20 mouse cellular contexts compared by ENCODE assay signal in the genomic region with DNA sequence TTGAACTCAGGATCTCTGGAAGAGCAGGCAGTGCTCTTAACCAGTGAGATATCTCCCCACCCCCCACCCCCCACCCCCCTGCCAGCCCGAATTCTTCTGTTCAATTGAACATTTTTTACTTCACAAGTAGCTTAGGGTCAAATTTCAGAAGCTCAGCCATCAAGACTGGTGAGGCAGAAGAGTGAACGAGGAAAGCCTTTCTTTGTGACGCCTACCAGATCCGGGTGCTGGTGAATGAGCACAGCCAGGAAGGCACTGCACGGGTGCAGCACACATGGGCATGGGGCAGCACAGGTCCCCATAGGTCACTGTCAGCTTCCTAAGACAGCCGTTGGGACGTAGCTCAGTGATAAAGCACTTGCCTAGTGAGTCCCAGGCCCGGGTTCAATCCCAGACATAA. TPM values are rescaled to one million over a fixed set of nuclear protein-coding genes. Genes with fewer than 3 reads are reported as not detected.
DNase-seq lines count a peak whose midpoint lies in the region; ATAC-seq and TF ChIP-seq lines count a peak whose summit lies in the region.
"Had no signal": no experiment of that assay in that cellular context is flagged by ENCODE, and none has a peak within 500 bp of the region (broad histone marks: within the 10 kb centered on the region; RNA-seq: fewer than 3 reads in every experiment).

No protein-coding gene starts in this region.

- no peak overlapping the region for H3K4me3 ChIP-seq in hindbrain, embryonic 10.5 days
- no peak overlapping the region for H3K4me3 ChIP-seq in hindbrain, embryonic 12.5 days
- H3K4me3 ChIP-seq in midbrain, embryonic 12.5 days: no peak overlapping the region
- no peak overlapping the region for H3K4me3 ChIP-seq in midbrain, embryonic 15.5 days
- no peak overlapping the region for H3K4me3 ChIP-seq in kidney, adult 2 months (ENCODE audit: insufficient read depth, low read depth, low read length)
- H3K4me3 ChIP-seq: forebrain, embryonic 15.5 days; heart, adult 2 months; heart, embryonic 12.5 days; hindbrain, embryonic 13.5 days; intestine, embryonic 15.5 days had no signal

- H3K27me3 ChIP-seq in hindbrain, embryonic 10.5 days (ENCODE audit: insufficient read depth, poor library complexity, severe bottlenecking): no peaks in the 10 kb centered on the region
- no peaks in the 10 kb centered on the region for H3K27me3 ChIP-seq in hindbrain, embryonic 12.5 days
- no peaks in the 10 kb centered on the region for H3K27me3 ChIP-seq in midbrain, embryonic 12.5 days
- no peaks in the 10 kb centered on the region for H3K27me3 ChIP-seq in midbrain, embryonic 15.5 days (replicated peaks)
- no peaks in the 10 kb centered on the region for H3K27me3 ChIP-seq in kidney, adult 2 months (replicated peaks; ENCODE audit: control insufficient read depth, insufficient read depth, low read length)
- H3K27me3 ChIP-seq: forebrain, embryonic 15.5 days; heart, embryonic 12.5 days; hindbrain, embryonic 13.5 days; intestine, embryonic 15.5 days; Patski had no signal

- H3K4me1 ChIP-seq in hindbrain, embryonic 10.5 days (replicated peaks): peaks cover 27% of the 10 kb centered on the region
- H3K4me1 ChIP-seq in hindbrain, embryonic 12.5 days: peaks cover 15% of the 10 kb centered on the region
- peaks cover 18% of the 10 kb centered on the region for H3K4me1 ChIP-seq in midbrain, embryonic 12.5 days
- peaks cover 3% of the 10 kb centered on the region; the same call in 1 of the 2 replicates for H3K4me1 ChIP-seq in midbrain, embryonic 15.5 days
- H3K4me1 ChIP-seq in kidney, adult 2 months (ENCODE audit: control insufficient read depth, insufficient read depth, low read length): no peaks in the 10 kb centered on the region
- H3K4me1 ChIP-seq: heart, embryonic 12.5 days; intestine, embryonic 15.5 days had no signal

- H3K4me2 ChIP-seq in hindbrain, embryonic 12.5 days (replicated peaks): no peak overlapping the region
- no peak overlapping the region for H3K4me2 ChIP-seq in midbrain, embryonic 12.5 days (replicated peaks)
- H3K4me2 ChIP-seq in midbrain, embryonic 15.5 days: no peak overlapping the region
- H3K4me2 ChIP-seq: forebrain, embryonic 15.5 days; heart, embryonic 12.5 days; hindbrain, embryonic 13.5 days; intestine, embryonic 15.5 days had no signal

- peak; percentile 15 for DNase-seq in embryo, embryonic 10.5 days (ENCODE audit: low spot score)
- DNase-seq in embryo, embryonic 11 days: no peak
- DNase-seq in hindbrain, embryonic 10.5 days (ENCODE audit: low spot score): no peak
- no peak for DNase-seq in kidney, adult 2 months
- DNase-seq: adrenal gland, postnatal 14 days; cerebellum, adult 11-12 months; cerebellum, adult 9-11 months; cerebellum, postnatal 36 days; gastrocnemius, postnatal 14 days; heart, adult 2 months; kidney, adult 18-20 months had no signal

- peaks cover 47% of the 10 kb centered on the region for H3K36me3 ChIP-seq in hindbrain, embryonic 10.5 days
- peaks cover 13% of the 10 kb centered on the region for H3K36me3 ChIP-seq in hindbrain, embryonic 12.5 days
- peaks cover 16% of the 10 kb centered on the region for H3K36me3 ChIP-seq in midbrain, embryonic 12.5 days
- peaks cover 4% of the 10 kb centered on the region; the same call in 1 of the 2 replicates for H3K36me3 ChIP-seq in midbrain, embryonic 15.5 days (replicated peaks)
- H3K36me3 ChIP-seq in kidney, adult 2 months (ENCODE audit: control insufficient read depth, insufficient read depth, low read length): no peaks in the 10 kb centered on the region; the same call in 1 of the 2 replicates
- H3K36me3 ChIP-seq: intestine, embryonic 15.5 days had no signal

- TF ChIP-seq CTCF in kidney, adult 2 months (conservative IDR thresholded peaks at IDR 0.05; ENCODE audit: insufficient read depth, insufficient read length, low read depth, low read length): no peak

- H3K27ac ChIP-seq in hindbrain, embryonic 10.5 days: peak overlapping the region; percentile 66; the same call in 1 of the 2 replicates
- H3K27ac ChIP-seq in hindbrain, embryonic 12.5 days: no peak overlapping the region
- H3K27ac ChIP-seq in midbrain, embryonic 12.5 days (replicated peaks): peak overlapping the region; percentile 7; the same call in 1 of the 2 replicates
- H3K27ac ChIP-seq in midbrain, embryonic 15.5 days: no peak overlapping the region
- no peak overlapping the region for H3K27ac ChIP-seq in kidney, adult 2 months (ENCODE audit: insufficient read depth, low read depth, low read length)
- H3K27ac ChIP-seq: forebrain, embryonic 15.5 days; heart, adult 2 months; hindbrain, embryonic 13.5 days; intestine, embryonic 15.5 days had no signal

- no peak overlapping the region for H3K9ac ChIP-seq in hindbrain, embryonic 12.5 days
- no peak overlapping the region for H3K9ac ChIP-seq in midbrain, embryonic 12.5 days (replicated peaks)
- no peak overlapping the region for H3K9ac ChIP-seq in midbrain, embryonic 15.5 days
- H3K9ac ChIP-seq: forebrain, embryonic 15.5 days; heart, embryonic 12.5 days; hindbrain, embryonic 13.5 days; intestine, embryonic 15.5 days had no signal

- no peak for TF ChIP-seq POLR2A in kidney, adult 2 months (IDR thresholded peaks at IDR 0.05; ENCODE audit: low read depth, low read length)

- 30% methylated on average over 8 of the region's 8 CpGs for WGBS in hindbrain, embryonic 10.5 days
- WGBS in hindbrain, embryonic 12.5 days: 21% methylated on average over 8 of the region's 8 CpGs
- WGBS in midbrain, embryonic 12.5 days: 25% methylated on average over 8 of the region's 8 CpGs
- WGBS in midbrain, embryonic 15.5 days: 24% methylated on average over 8 of the region's 8 CpGs
- 67% methylated on average over 8 of the region's 8 CpGs for WGBS in kidney, adult 2 months

- no peak for ATAC-seq in hindbrain, embryonic 12.5 days (ENCODE audit: low FRiP score)
- ATAC-seq in midbrain, embryonic 12.5 days (ENCODE audit: low FRiP score, low read depth): no peak
- ATAC-seq in midbrain, embryonic 15.5 days (replicated peaks): no peak
- ATAC-seq: activated CD4-positive, CD25-positive, alpha-beta regulatory T cell, adult 4 months; forebrain, embryonic 15.5 days; intestine, embryonic 15.5 days; Patski had no signal

- H3K9me3 ChIP-seq in hindbrain, embryonic 10.5 days: peaks cover 2% of the 10 kb centered on the region
- peaks cover 3% of the 10 kb centered on the region; the same call in 1 of the 2 replicates for H3K9me3 ChIP-seq in hindbrain, embryonic 12.5 days (replicated peaks)
- H3K9me3 ChIP-seq in midbrain, embryonic 12.5 days: peaks cover under 1% of the 10 kb centered on the region; the same call in 1 of the 2 replicates
- no peaks in the 10 kb centered on the region for H3K9me3 ChIP-seq in midbrain, embryonic 15.5 days
- H3K9me3 ChIP-seq: forebrain, embryonic 15.5 days; hindbrain, embryonic 13.5 days; intestine, embryonic 15.5 days had no signal

RNA-seq across cellular contexts. Expression of a gene that starts 33.7 kb away (rescaled TPM):
- polyA plus RNA-seq in hindbrain, embryonic 10.5 days (2016; fragmentation: Nextera tagmentation; extraction: Ambion mirVana): 36.0 and 57.4 TPM in 2 replicates
- polyA plus RNA-seq in hindbrain, embryonic 12.5 days (2016; fragmentation: Nextera tagmentation; extraction: Ambion mirVana): 135 and 138 TPM in 2 replicates
- 84.4 and 103 TPM in 2 replicates for polyA plus RNA-seq in midbrain, embryonic 12.5 days (2016; fragmentation: Nextera tagmentation; extraction: Ambion mirVana)
- 163 and 164 TPM in 2 replicates for polyA plus RNA-seq in midbrain, embryonic 15.5 days (2015; fragmentation: Nextera tagmentation; extraction: Ambion mirVana)
- polyA plus RNA-seq in kidney, adult 2 months (2012; rRNA removed): 44.9 and 46.3 TPM in 2 replicates

Comparison
In these comparisons a context has a peak if more than half of its experiments do, and no peak if none do; other contexts are left out.
1. H3K27ac ChIP-seq: peak in hindbrain, embryonic 10.5 days (single experiment) and midbrain, embryonic 12.5 days (single experiment); none in hindbrain, embryonic 12.5 days (single experiment), midbrain, embryonic 15.5 days (single experiment) and kidney, adult 2 months (single experiment).